Mouse (Mus musculus): ENCODE measurements around the gene Krt18. TPM values are rescaled to one million over a fixed set of nuclear protein-coding genes. Genes with fewer than 3 reads are reported as not detected.

Krt18 gene
- polyA plus RNA-seq, 1 experiment from 2014 or later, result 47.5 TPM

DNA sequence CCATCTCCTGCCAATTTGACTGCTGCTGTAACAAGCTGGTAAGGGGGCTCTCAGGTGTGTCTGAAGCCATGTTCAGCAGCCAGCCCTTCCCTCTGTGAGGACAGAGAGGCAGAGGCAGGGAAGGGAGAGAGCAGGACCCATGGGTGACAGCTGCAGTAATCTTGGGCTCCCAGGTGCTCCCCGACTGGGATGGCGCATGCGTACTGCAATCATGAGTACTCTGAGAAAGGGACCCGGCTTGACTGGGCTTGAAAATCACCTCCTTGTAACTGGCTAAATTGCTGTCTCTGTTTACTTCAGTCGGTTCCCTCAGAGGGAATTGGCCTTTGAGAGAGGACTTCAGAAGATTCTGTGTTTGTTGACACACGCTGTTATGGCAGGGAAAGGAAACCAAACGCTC, 14.0 kb downstream of the Krt18 start:
- no peak overlapping the region for H3K27ac ChIP-seq
- H3K9ac ChIP-seq, result no peak overlapping the region
- H3K9me3 ChIP-seq, result no peaks in the 10 kb centered on the region
- no peak overlapping the region for H3K4me3 ChIP-seq
- no peaks in the 10 kb centered on the region for H3K27me3 ChIP-seq
- H3K4me2 ChIP-seq (replicated peaks), result no peak overlapping the region
- no peaks in the 10 kb centered on the region for H3K36me3 ChIP-seq
- 73% methylated on average over 7 of the region's 7 CpGs for WGBS
- no peak for ATAC-seq (ENCODE audit: insufficient number of reproducible peaks, insufficient read depth, low FRiP score, low TSS enrichment)
- no peaks in the 10 kb centered on the region for H3K4me1 ChIP-seq

DNA sequence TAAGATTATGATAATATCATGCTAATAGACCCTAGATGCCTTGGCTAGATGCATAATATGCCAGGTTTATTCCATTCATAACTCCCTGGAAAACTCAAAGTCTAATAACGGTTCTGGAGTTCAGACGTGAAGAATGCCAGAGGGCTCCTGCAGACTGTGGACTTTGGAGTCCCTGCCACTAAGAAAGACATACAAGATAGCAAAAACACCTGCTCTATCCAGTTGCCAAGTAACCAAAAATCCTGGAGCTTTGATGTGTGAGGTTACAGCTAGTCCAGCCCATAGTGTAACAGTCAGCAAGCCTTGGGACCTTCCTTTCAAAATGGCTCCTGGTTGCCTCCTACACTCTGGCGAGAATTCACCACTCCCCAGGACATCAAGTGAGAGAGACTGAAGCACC, 16.8 kb downstream of the Krt18 start:
- 80% methylated on average over 3 of the region's 3 CpGs for WGBS
- no peaks in the 10 kb centered on the region for H3K4me1 ChIP-seq
- H3K4me2 ChIP-seq (replicated peaks), result no peak overlapping the region
- no peaks in the 10 kb centered on the region for H3K27me3 ChIP-seq
- no peak overlapping the region for H3K4me3 ChIP-seq
- no peak overlapping the region for H3K9ac ChIP-seq
- no peaks in the 10 kb centered on the region for H3K9me3 ChIP-seq
- no peaks in the 10 kb centered on the region for H3K36me3 ChIP-seq
- no peak overlapping the region for H3K27ac ChIP-seq
- ATAC-seq (ENCODE audit: insufficient number of reproducible peaks, insufficient read depth, low FRiP score, low TSS enrichment), result no peak

DNA sequence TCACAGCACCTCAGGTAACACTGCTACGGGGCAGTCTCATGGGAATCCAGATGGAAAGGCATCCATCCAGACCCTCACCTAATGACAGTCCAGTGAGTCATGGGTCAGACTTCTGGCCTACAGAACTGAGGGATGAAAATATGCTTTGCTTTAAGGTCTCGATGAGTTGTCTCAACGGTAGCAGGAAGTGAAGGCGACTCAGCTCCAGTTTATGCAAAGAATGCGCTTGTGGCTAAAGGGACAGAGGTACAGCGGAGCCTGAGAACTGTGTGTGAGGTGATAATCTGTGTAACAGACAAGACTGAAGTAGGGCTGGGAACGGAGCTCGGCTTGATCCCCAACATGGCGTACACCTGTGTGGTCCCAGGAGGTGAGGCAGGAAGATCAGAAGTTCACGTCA, 17.7 kb downstream of the Krt18 start:
- Histone ChIP-seq H3K36me3 (no peaks in the 10 kb centered on the region), H3K9me3 (no peaks in the 10 kb centered on the region), H3K4me1 (no peaks in the 10 kb centered on the region), H3K27me3 (no peaks in the 10 kb centered on the region), H3K9ac (no peak overlapping the region), H3K27ac (no peak overlapping the region), H3K4me2 (replicated peaks) (no peak overlapping the region), H3K4me3 (no peak overlapping the region)
- WGBS, result 89% methylated on average over 10 of the region's 10 CpGs
- ATAC-seq (ENCODE audit: insufficient number of reproducible peaks, insufficient read depth, low FRiP score, low TSS enrichment), result no peak

DNA sequence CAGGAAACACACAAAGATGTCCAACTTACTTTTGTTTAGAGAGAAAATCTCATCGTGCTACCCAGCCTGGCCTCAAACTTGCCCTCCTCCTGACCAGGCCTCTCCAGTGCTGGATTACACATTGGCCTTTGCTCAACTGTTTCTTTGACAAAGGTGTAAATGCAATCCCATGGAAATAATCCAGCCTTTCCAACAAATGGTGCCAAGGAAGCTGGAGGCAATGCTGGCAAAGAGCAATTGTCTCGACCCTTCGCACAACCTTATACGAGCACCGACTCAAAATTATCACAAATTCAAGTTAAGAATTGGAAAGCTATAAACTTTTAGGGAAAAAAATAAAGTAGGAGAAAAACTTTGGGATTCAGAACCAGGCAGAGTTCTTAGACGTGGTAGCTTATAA, 20.0 kb downstream of the Krt18 start:
- H3K36me3 ChIP-seq, result no peaks in the 10 kb centered on the region
- no peaks in the 10 kb centered on the region for H3K27me3 ChIP-seq
- no peak overlapping the region for H3K27ac ChIP-seq
- no peak overlapping the region for H3K4me2 ChIP-seq (replicated peaks)
- ATAC-seq (ENCODE audit: insufficient number of reproducible peaks, insufficient read depth, low FRiP score, low TSS enrichment), result no peak
- H3K4me3 ChIP-seq, result no peak overlapping the region
- no peaks in the 10 kb centered on the region for H3K9me3 ChIP-seq
- no peaks in the 10 kb centered on the region for H3K4me1 ChIP-seq
- WGBS, result 86% methylated on average over 6 of the region's 6 CpGs
- H3K9ac ChIP-seq, result no peak overlapping the region

DNA sequence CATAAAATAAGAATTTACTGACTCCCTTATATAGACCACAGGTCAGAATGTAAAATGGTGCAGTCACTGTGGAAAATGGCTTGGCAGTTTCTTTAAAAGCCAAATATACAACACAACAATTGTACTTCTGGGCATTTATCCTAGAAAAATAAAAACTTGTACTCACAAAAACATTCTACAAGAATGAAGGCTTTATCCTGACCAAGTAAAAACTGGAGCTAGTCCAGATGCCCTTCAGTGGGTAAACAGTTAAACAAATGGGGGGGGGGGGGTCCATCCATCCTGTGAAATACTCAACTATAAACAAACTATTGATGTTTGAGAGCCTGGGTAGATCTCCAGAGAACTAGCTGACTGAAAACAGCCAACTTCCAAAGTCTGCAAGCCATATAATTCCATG, 21.9 kb downstream of the Krt18 start:
- H3K4me3 ChIP-seq, result no peak overlapping the region
- H3K36me3 ChIP-seq, result no peaks in the 10 kb centered on the region
- no peak overlapping the region for H3K9ac ChIP-seq
- ATAC-seq (ENCODE audit: insufficient number of reproducible peaks, insufficient read depth, low FRiP score, low TSS enrichment), result no peak
- H3K4me2 ChIP-seq (replicated peaks), result no peak overlapping the region
- H3K4me1 ChIP-seq, result no peaks in the 10 kb centered on the region
- no peak overlapping the region for H3K27ac ChIP-seq
- H3K27me3 ChIP-seq, result no peaks in the 10 kb centered on the region
- no peaks in the 10 kb centered on the region for H3K9me3 ChIP-seq

DNA sequence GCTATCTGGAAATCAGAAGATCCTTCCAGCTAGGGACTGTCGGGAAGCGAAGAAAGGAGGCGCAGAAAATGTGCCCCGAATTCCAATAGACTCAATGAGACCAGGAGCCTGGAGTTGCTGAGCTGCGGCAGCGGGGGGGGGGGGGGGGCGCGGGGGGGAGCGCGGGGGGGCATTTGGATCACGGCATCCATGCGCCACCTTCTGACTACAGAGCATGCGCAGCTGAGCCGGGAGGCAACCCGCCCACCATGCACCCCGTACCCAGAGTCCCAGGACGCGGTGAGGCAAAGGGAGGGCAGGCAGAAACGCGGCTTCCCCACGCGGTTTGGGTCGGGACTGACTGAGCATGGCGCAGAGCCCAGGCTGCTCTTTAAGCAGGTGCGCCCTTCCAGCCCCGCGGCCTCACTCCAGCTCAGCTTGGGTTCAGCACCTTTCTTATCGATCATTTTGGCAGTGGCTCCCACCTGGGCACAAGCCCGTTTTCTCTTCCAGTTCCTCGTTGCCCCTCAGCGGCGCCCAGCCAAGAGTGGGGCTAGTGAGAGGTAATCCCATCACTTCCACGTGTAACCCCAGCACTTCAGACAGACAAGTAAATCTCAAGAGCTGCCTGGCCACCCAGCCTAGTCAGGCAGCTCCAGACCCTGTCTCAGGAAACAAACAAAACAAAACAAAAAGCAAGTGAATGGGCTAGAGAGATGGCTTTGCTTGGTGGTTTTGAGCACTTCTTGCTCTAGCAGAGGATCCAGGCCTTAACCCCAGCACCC, 24.1 kb downstream of the Krt18 start:
- WGBS, result under 1% methylated on average over 24 of the region's 33 CpGs
- Histone ChIP-seq H3K27ac (peak overlapping the region; percentile 24; the same call in 1 of the 2 replicates), H3K4me2 (replicated peaks) (peak overlapping the region; percentile 64), H3K4me3 (peak overlapping the region; percentile 44), H3K9ac (peak overlapping the region; percentile 55), H3K4me1 (no peaks in the 10 kb centered on the region), H3K36me3 (no peaks in the 10 kb centered on the region), H3K9me3 (no peaks in the 10 kb centered on the region), H3K27me3 (no peaks in the 10 kb centered on the region)
- peak; percentile 73; the same call in 1 of the 2 replicates for ATAC-seq (ENCODE audit: insufficient number of reproducible peaks, insufficient read depth, low FRiP score, low TSS enrichment)

DNA sequence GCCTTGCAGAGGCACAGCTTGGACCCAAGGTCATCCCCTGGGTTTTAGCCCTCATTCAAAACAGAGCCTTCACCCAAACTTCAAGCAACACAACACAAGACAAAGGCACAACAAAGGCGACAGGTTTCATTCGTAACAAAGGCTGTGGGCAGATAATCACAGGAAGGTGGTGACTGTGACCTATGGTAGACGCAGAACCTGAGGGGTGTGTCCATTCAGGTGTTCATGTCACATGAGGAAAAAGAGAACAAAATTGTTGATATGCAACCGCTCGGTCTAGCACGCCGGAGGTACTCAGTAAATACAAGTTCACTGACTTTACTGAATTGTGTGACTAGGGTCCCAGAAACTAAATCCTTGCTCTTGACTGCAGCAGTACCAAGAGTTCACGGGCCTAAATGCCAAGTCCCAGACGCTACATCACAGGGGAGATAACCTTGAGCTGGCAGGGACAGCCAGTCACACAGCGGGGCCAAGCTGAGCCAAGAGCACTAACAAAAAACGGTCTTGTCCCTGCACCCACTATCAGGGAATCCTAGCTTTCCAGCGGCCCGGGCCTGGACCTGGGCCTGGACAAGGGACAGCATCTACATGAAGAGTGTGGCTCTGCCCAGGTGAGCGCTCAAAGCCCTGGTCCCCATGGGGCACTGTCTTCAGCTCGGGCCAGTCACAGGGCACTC, 28.7 kb downstream of the Krt18 start:
- no peak overlapping the region for H3K9ac ChIP-seq
- no peak overlapping the region for H3K4me2 ChIP-seq (replicated peaks)
- H3K4me1 ChIP-seq, result no peaks in the 10 kb centered on the region
- H3K9me3 ChIP-seq, result no peaks in the 10 kb centered on the region
- H3K36me3 ChIP-seq, result no peaks in the 10 kb centered on the region
- WGBS, result 88% methylated on average over 15 of the region's 15 CpGs
- no peak for ATAC-seq (ENCODE audit: insufficient number of reproducible peaks, insufficient read depth, low FRiP score, low TSS enrichment)
- no peaks in the 10 kb centered on the region for H3K27me3 ChIP-seq
- no peak overlapping the region for H3K27ac ChIP-seq
- H3K4me3 ChIP-seq, result no peak overlapping the region

DNA sequence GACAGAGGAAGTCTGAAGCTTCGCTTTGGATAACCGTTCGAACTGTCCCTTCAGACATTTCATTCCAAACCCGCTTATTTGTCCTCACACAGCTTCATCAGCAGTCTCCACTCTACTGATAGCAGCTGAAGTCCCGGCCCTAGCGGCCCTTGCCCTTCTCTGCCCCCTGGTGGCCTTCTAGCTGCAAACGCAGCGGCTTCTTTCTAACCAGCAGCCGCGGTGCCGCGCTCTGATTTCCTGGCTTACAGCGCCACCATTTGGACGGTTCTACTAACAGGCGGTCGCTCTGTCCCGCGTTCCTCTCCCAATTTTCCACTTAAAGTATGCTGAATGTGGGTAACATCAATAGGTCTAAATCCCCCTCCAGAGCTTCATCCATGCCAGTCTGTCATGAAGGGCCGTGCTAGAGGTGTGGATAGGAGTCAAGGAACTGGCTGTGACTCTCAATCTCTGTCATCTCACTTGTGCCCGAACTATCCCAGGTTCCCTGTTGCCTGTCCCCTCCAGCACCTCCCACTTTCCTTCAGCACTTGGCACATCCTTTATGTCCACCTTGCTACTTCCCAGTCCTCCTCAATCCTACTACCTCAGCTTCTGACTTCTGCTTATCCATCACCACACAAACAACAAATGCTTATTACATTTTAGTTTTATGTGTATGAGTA, 37.8 kb downstream of the Krt18 start:
- 0 out of 2 replicates have a peak, but pooled peaks cover 2% of the 10 kb centered on the region for H3K4me1 ChIP-seq
- H3K27ac ChIP-seq, result no peak overlapping the region
- H3K4me3 ChIP-seq, result no peak overlapping the region
- 0 out of 2 replicates have a peak, but pooled peaks have one; percentile 30 for ATAC-seq (ENCODE audit: insufficient number of reproducible peaks, insufficient read depth, low FRiP score, low TSS enrichment)
- 0 out of 2 replicates have a peak, but pooled peaks cover 4% of the 10 kb centered on the region for H3K27me3 ChIP-seq
- no peak overlapping the region for H3K4me2 ChIP-seq (replicated peaks)
- H3K9me3 ChIP-seq, result no peaks in the 10 kb centered on the region
- WGBS, result 4% methylated on average over 20 of the region's 20 CpGs
- H3K9ac ChIP-seq, result no peak overlapping the region
- no peaks in the 10 kb centered on the region for H3K36me3 ChIP-seq

DNA sequence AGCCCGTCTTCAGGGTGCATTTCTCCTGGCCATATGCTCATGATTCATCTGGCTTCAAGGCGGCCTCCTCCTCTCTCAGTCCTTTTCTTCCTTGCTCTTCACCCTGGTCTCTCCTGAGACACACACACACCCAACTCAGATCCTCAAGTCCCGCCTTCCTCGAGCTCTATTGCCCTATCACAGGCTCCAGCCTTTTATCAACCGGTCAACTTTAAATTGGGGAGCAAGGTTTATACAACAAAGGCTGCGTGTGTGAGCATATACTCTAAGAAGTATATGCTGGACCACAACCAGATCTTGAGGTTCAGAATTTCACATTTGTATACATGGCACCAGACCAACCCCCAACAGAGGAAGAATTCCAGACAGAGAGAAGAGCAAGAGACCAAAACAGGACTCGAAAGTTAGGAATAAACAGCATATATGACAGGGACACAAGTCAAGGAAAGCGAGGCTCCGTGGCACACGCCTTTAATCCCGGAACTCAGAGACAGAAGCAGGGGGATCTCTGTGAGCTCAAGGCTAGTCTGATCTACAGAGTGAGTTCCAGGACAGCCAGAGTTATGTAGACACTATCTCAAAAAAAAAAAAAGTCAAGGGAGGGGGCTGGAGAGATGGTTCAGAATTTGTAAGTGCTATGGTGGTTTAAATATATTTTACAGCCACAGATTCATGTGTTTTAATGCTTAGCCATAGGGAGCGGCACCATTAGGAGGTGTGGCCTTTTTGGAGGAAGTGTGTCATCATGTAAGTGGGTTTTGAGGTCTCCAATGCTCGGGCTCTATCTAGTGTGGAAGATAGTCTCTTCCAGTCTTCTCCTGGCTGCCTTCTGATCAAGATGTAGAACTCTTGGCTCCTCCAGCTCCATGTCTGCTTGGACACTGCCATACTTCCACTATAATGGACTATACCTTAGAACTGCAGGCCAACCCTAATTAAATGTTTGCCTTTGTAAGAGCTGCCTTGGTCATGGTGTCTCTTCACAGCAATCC, 42.8 kb downstream of the Krt18 start:
- ATAC-seq (ENCODE audit: insufficient number of reproducible peaks, insufficient read depth, low FRiP score, low TSS enrichment), result no peak
- no peaks in the 10 kb centered on the region for H3K9me3 ChIP-seq
- no peak overlapping the region for H3K4me3 ChIP-seq
- H3K4me1 ChIP-seq, result peaks cover 15% of the 10 kb centered on the region
- 0 out of 2 replicates have a peak, but pooled peaks cover 4% of the 10 kb centered on the region for H3K27me3 ChIP-seq
- no peak overlapping the region for H3K27ac ChIP-seq
- H3K36me3 ChIP-seq, result no peaks in the 10 kb centered on the region
- no peak overlapping the region for H3K4me2 ChIP-seq (replicated peaks)
- WGBS, result 70% methylated on average over 13 of the region's 13 CpGs
- no peak overlapping the region for H3K9ac ChIP-seq

DNA sequence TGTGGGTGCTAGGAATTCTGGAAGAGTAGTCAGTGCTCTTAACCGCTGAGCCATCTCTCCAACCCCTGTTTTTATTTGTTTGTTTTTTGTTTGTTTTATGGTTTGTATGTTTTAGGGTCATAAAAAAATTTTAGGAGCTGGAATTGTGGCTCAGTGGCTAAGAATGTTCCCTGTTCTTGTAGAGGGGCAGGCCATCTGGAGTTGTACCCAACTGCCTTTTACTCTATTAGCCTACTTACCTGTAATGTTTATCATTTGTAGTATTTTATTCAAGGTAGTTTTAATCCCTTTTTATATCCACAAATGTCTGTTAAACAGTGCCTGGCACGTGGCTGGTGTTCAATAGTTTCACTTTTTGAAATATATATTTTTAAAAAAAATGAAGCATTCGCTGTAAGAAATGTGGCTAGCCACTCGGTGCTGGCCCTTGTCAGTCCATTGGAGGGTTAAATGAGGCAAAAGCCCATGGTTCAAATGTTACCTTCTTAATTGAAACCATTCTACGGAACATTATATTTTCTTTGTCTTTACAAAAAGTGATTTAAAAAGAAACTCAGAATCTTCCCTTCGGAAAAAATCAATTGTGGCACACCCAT, 45.1 kb downstream of the Krt18 start:
- no peak overlapping the region for H3K27ac ChIP-seq
- H3K36me3 ChIP-seq, result no peaks in the 10 kb centered on the region
- no peaks in the 10 kb centered on the region for H3K27me3 ChIP-seq
- peak overlapping the region; percentile 46 for H3K4me2 ChIP-seq (replicated peaks)
- peak overlapping the region; percentile 78 for H3K4me3 ChIP-seq
- H3K9ac ChIP-seq, result no peak overlapping the region
- WGBS, result 17% methylated on average over 6 of the region's 6 CpGs
- ATAC-seq (ENCODE audit: insufficient number of reproducible peaks, insufficient read depth, low FRiP score, low TSS enrichment), result 0 out of 2 replicates have a peak, but pooled peaks have one; percentile 6
- peaks cover 17% of the 10 kb centered on the region for H3K4me1 ChIP-seq
- no peaks in the 10 kb centered on the region for H3K9me3 ChIP-seq
